Mouse (Mus musculus): ENCODE results near the gene Rnf152. TPM values are rescaled to one million over a fixed set of nuclear protein-coding genes. Genes with fewer than 3 reads are reported as not detected.
A peak's percentile ranks its signal among the peaks of the same experiment; 100 is the strongest.

Gene Rnf152
- 0.80 and 0.83 TPM in 2 replicates for polyA plus RNA-seq (2015; fragmentation: Nextera tagmentation; extraction: Ambion mirVana)

- Histone ChIP-seq H3K4me3 (replicated peaks) (peak within 1 kb of the TSS; percentile 68), H3K4me2 (peak within 1 kb of the TSS; percentile 94), H3K9ac (peak within 1 kb of the TSS; percentile 59), H3K36me3 (no peaks in the 10 kb centered on the region), H3K4me1 (peaks cover 15% of the 10 kb centered on the region), H3K9me3 (replicated peaks) (no peaks in the 10 kb centered on the region), H3K27ac (no peak within 1 kb of the TSS), H3K27me3 (peaks cover 8% of the 10 kb centered on the region; the same call in 1 of the 2 replicates)
- peak; percentile 86 for ATAC-seq (replicated peaks; ENCODE audit: low FRiP score)
- under 1% methylated on average over 58 of the region's 58 CpGs for WGBS
Measured at GRCm38 (mm10) chr1:105356291-105357011, at the start of gene Rnf152. TSS of gene Rnf152 (minus strand) at chr1:105356710.

GRCm38 (mm10) chr1:105402853-105403252 is 46.3 kb upstream of the Rnf152 start:
- 80% methylated on average over 1 of the region's 1 CpGs for WGBS
- no peak overlapping the region for H3K4me3 ChIP-seq (replicated peaks)

GRCm38 (mm10) chr1:105384141-105384937 is 27.8 kb upstream of the Rnf152 start:
- H3K27me3 ChIP-seq: no peaks in the 10 kb centered on the region
- 57% methylated on average over 4 of the region's 4 CpGs for WGBS
- H3K4me2 ChIP-seq: no peak overlapping the region
- no peaks in the 10 kb centered on the region for H3K4me1 ChIP-seq
- no peak overlapping the region for H3K27ac ChIP-seq
- H3K36me3 ChIP-seq: no peaks in the 10 kb centered on the region
- H3K9ac ChIP-seq: no peak overlapping the region
- no peak for ATAC-seq (replicated peaks; ENCODE audit: low FRiP score)
- H3K9me3 ChIP-seq (replicated peaks): no peaks in the 10 kb centered on the region
- H3K4me3 ChIP-seq (replicated peaks): no peak overlapping the region

More at GRCm38 (mm10) chr1:105402853-105403252, 46.3 kb upstream of the Rnf152 start:
- H3K4me2 ChIP-seq: no peak overlapping the region
- ATAC-seq (replicated peaks; ENCODE audit: low FRiP score): no peak
- H3K9me3 ChIP-seq (replicated peaks): no peaks in the 10 kb centered on the region
- H3K27ac ChIP-seq: no peak overlapping the region
- no peaks in the 10 kb centered on the region for H3K36me3 ChIP-seq
- H3K9ac ChIP-seq: no peak overlapping the region
- H3K4me1 ChIP-seq: no peaks in the 10 kb centered on the region
- no peaks in the 10 kb centered on the region for H3K27me3 ChIP-seq

GRCm38 (mm10) chr1:105377546-105377945 is 21.0 kb upstream of the Rnf152 start:
- Histone ChIP-seq H3K36me3 (no peaks in the 10 kb centered on the region), H3K9ac (no peak overlapping the region), H3K4me2 (no peak overlapping the region), H3K27ac (no peak overlapping the region), H3K4me1 (no peaks in the 10 kb centered on the region), H3K27me3 (no peaks in the 10 kb centered on the region), H3K4me3 (replicated peaks) (no peak overlapping the region), H3K9me3 (replicated peaks) (no peaks in the 10 kb centered on the region)
- ATAC-seq (replicated peaks; ENCODE audit: low FRiP score): no peak

- Histone ChIP-seq H3K4me3 (replicated peaks) (no peak overlapping the region), H3K36me3 (no peaks in the 10 kb centered on the region), H3K9me3 (replicated peaks) (no peaks in the 10 kb centered on the region), H3K9ac (no peak overlapping the region), H3K4me2 (no peak overlapping the region), H3K27me3 (no peaks in the 10 kb centered on the region), H3K27ac (no peak overlapping the region), H3K4me1 (no peaks in the 10 kb centered on the region)
- 91% methylated on average over 4 of the region's 4 CpGs for WGBS
- ATAC-seq (replicated peaks; ENCODE audit: low FRiP score): no peak
Measured at GRCm38 (mm10) chr1:105374618-105375017, 18.1 kb upstream of the Rnf152 start.

GRCm38 (mm10) chr1:105362701-105363100 is 6.2 kb upstream of the Rnf152 start:
- no peak for ATAC-seq (replicated peaks; ENCODE audit: low FRiP score)
- no peaks in the 10 kb centered on the region for H3K36me3 ChIP-seq
- no peak overlapping the region for H3K9ac ChIP-seq
- no peak overlapping the region for H3K4me3 ChIP-seq (replicated peaks)
- H3K4me2 ChIP-seq: no peak overlapping the region
- H3K9me3 ChIP-seq (replicated peaks): no peaks in the 10 kb centered on the region
- H3K27me3 ChIP-seq: no peaks in the 10 kb centered on the region
- no peaks in the 10 kb centered on the region for H3K4me1 ChIP-seq
- no peak overlapping the region for H3K27ac ChIP-seq

- Histone ChIP-seq H3K9me3 (replicated peaks) (no peaks in the 10 kb centered on the region), H3K4me2 (no peak overlapping the region), H3K36me3 (no peaks in the 10 kb centered on the region), H3K27me3 (peaks cover 8% of the 10 kb centered on the region; the same call in 1 of the 2 replicates), H3K4me3 (replicated peaks) (no peak overlapping the region), H3K27ac (no peak overlapping the region), H3K9ac (no peak overlapping the region), H3K4me1 (peaks cover 15% of the 10 kb centered on the region)
- WGBS: 56% methylated on average over 4 of the region's 4 CpGs
- no peak for ATAC-seq (replicated peaks; ENCODE audit: low FRiP score)
Measured at GRCm38 (mm10) chr1:105358896-105359295, 2.4 kb upstream of the Rnf152 start.

GRCm38 (mm10) chr1:105355910-105356290 is 610 bp downstream of the Rnf152 start:
- H3K27me3 ChIP-seq: peaks cover 8% of the 10 kb centered on the region; the same call in 1 of the 2 replicates
- no peaks in the 10 kb centered on the region for H3K36me3 ChIP-seq
- peak overlapping the region; percentile 94 for H3K4me2 ChIP-seq
- peak; percentile 55 for ATAC-seq (replicated peaks; ENCODE audit: low FRiP score)
- under 1% methylated on average over 13 of the region's 23 CpGs for WGBS
- H3K4me1 ChIP-seq: peaks cover 15% of the 10 kb centered on the region
- H3K9me3 ChIP-seq (replicated peaks): no peaks in the 10 kb centered on the region
- no peak overlapping the region for H3K27ac ChIP-seq
- peak overlapping the region; percentile 68 for H3K4me3 ChIP-seq (replicated peaks)
- H3K9ac ChIP-seq: peak overlapping the region; percentile 59

- H3K27me3 ChIP-seq: peaks cover 8% of the 10 kb centered on the region; the same call in 1 of the 2 replicates
- H3K9ac ChIP-seq: peak overlapping the region; percentile 59
- ATAC-seq (replicated peaks; ENCODE audit: low FRiP score): peak; percentile 24
- H3K4me1 ChIP-seq: peaks cover 15% of the 10 kb centered on the region
- WGBS: 7% methylated on average over 30 of the region's 30 CpGs
- peak overlapping the region; percentile 94 for H3K4me2 ChIP-seq
- peak overlapping the region; percentile 68 for H3K4me3 ChIP-seq (replicated peaks)
- no peaks in the 10 kb centered on the region for H3K9me3 ChIP-seq (replicated peaks)
- H3K27ac ChIP-seq: no peak overlapping the region
- no peaks in the 10 kb centered on the region for H3K36me3 ChIP-seq
Measured at GRCm38 (mm10) chr1:105354901-105355891, 1.3 kb downstream of the Rnf152 start.

GRCm38 (mm10) chr1:105351806-105352205 is 4.7 kb downstream of the Rnf152 start:
- 86% methylated on average over 4 of the region's 4 CpGs for WGBS
- H3K27me3 ChIP-seq: peaks cover 8% of the 10 kb centered on the region; the same call in 1 of the 2 replicates
- H3K36me3 ChIP-seq: no peaks in the 10 kb centered on the region
- H3K4me1 ChIP-seq: peaks cover 14% of the 10 kb centered on the region
- no peaks in the 10 kb centered on the region for H3K9me3 ChIP-seq (replicated peaks)
- no peak overlapping the region for H3K4me3 ChIP-seq (replicated peaks)
- H3K4me2 ChIP-seq: no peak overlapping the region
- H3K9ac ChIP-seq: no peak overlapping the region
- ATAC-seq (replicated peaks; ENCODE audit: low FRiP score): no peak
- H3K27ac ChIP-seq: no peak overlapping the region

GRCm38 (mm10) chr1:105342305-105342704 is 14.2 kb downstream of the Rnf152 start:
- Histone ChIP-seq H3K27ac (no peak overlapping the region), H3K36me3 (no peaks in the 10 kb centered on the region), H3K27me3 (no peaks in the 10 kb centered on the region), H3K4me1 (no peaks in the 10 kb centered on the region), H3K9ac (no peak overlapping the region), H3K4me3 (replicated peaks) (no peak overlapping the region), H3K4me2 (no peak overlapping the region), H3K9me3 (replicated peaks) (no peaks in the 10 kb centered on the region)
- no peak for ATAC-seq (replicated peaks; ENCODE audit: low FRiP score)
- WGBS: 83% methylated on average over 6 of the region's 6 CpGs

Data from kidney, embryonic 15.5 days (tissue).